Mouse (Mus musculus): ENCODE results near the gene Mndal. TPM values are rescaled to one million over a fixed set of nuclear protein-coding genes. Genes with fewer than 3 reads are reported as not detected.
"Not testable (repeated sequence)": the region's sequence is repeated elsewhere in the genome, so short reads cannot be mapped to it uniquely, and the experiment has no call there.

Gene Mndal
- total RNA-seq (2017), result 805 and 849 TPM in 2 replicates

DNA sequence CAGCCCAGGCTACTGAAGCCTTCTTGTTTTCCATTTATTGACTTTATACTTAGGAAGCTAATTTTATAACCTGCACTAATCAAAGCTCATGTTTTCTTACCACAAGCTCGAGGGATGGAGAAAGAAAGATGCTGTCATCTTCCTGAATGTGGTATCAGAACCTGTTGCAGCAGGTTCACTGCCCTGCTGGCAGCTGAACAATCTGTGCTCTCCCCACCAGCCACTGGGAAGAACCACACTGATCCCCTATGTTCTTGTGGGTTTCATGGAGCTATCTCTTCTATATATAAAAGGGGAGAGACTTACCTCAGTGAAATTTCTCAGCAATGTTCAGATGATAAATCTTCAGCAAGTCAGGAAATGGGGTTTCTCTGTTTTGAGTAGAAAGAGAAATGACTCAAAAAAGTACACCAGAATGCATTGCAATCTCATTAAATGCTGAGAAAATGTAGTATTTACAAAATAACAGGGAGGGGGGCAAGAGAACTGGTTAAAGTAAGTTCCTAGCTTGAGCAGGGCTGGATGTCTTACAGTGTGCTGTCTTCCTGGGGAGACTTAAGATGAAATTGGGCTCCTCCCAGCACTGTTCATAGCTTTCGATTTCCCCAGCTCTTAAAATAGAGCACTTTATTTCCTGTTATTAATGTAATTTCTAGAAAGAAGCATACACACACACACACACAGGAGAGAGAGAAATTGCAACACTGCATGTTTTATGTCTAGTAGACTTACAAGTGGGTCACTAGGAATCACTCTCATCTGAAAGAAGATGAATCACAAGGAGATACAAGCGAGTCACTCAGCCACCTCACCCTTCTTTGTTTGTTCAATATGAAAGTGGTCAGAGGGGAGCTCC lies at the start of gene Mndal, which contains the start of gene Ifi203:
Gene Mndal (minus strand): TSS at position 568 of the 856 bp plus-strand sequence.
Gene Ifi203 (minus strand): TSS at position 749 of the 856 bp plus-strand sequence.
- peak; percentile 47; the same call in 1 of the 2 replicates for ATAC-seq (ENCODE audit: extremely low read depth, insufficient number of reproducible peaks, low FRiP score, poor library complexity, severe bottlenecking)

DNA sequence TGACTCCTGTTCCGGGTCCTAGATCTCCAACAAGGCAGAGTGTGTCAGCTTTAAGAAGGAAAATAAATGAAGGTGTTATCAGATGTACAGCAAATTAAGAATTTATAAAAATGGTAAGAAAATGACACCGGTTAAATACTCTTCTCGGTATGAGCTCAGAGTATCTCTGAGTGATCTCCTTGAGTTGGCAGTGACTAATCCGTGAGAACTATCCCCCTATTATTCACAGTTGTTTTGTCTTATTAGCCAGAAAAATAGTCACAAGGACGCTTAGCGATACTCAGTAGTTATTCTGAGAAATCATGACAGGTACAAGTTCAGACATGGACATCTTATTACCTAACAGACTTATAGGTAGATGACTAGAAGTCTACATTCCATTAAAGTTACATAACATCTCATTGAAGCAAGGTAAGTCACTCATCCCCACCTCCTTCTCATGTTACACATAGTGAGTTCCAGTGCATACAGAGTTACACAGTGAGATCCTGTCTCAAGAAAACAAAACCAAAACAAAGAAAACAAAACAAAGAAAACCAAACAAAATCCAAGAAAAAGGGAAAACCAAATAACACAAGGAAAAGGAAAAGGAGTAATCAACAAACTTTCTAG lies 40.5 kb upstream of the Mndal start, which contains the start of gene Ifi202b:
Gene Ifi202b (minus strand): TSS at position 51 of the 612 bp plus-strand sequence.
- ATAC-seq (ENCODE audit: extremely low read depth, insufficient number of reproducible peaks, low FRiP score, poor library complexity, severe bottlenecking), result not testable (repeated sequence)

DNA sequence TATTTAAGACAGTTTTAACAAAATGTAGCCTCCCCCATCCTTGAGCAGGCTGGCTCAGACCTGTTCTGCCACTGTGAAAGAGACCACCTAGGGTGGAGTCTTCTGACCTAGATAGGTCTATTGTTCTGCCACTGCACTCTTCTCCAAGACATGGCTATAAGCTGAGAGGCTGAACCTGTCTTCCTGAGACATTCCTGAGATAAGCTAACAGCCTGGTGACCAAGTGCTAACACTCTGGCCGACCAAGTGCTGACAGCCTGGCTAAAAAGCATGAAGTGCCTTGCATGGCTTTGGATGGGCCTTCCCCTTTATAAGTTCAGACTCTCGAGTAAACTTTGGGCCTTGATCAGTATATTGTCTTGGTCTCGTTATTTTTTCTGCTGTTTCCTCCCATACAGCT lies 38.7 kb upstream of the Mndal start:
- ATAC-seq (ENCODE audit: extremely low read depth, insufficient number of reproducible peaks, low FRiP score, poor library complexity, severe bottlenecking), result not testable (repeated sequence)

DNA sequence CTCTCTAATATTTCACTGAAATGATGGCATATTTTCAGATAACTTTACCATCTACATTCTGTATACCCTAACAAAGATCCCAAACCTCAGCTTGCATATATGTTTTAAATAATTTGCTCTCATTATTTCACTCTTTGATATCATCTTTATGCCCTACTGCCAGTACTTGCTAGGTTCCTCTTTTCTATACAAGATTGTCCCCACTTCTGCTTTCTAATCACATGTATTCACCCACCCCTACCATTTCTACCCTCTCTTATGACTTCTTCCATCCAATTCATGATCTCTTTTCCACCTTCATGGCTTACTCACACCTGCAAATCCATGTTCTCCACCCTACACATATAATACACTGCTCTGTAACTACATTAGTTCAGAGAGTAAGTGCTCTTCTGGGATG lies 35.3 kb upstream of the Mndal start:
- peak; percentile 94; the same call in 1 of the 2 replicates for ATAC-seq (ENCODE audit: extremely low read depth, insufficient number of reproducible peaks, low FRiP score, poor library complexity, severe bottlenecking)

DNA sequence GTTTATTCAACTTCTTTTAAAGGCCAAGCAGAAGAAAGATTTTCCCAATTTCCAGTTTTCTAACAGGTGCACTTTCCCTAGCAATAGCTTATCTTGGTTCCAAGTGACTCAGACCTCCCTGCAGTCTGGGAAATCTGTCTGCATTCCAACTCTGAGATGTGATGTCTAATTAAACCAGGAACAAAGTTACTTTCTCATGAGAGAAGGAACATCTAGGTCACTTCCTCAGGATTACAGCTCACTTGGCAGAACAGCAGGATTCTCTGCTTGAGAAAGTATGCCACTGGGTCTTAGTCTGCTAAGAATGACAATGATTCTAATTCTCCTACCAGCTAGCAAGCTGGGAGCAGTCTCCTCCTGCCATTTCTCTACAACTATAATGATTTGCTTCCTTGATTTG lies 30.8 kb upstream of the Mndal start:
- ATAC-seq (ENCODE audit: extremely low read depth, insufficient number of reproducible peaks, low FRiP score, poor library complexity, severe bottlenecking), result no peak

DNA sequence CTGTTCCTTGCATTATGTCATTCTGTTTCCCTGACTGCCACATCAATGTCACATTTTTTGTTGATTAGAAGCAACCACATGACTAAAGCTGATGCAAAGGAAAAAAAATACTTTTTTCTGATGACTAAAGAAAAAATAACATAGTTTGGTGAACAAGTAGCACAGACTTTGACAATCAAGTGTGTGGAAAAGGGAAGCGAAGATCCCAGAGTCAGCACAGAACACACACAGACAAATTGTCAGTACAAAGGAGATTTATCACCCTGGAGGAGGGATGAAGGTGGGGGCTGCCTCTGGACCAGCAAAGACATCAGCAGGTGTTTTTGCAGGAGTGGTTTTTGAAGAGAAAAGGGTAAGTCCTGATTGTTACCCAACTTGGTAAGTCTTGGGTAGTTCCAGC lies 19.2 kb upstream of the Mndal start:
- not testable (repeated sequence) for ATAC-seq (ENCODE audit: extremely low read depth, insufficient number of reproducible peaks, low FRiP score, poor library complexity, severe bottlenecking)

DNA sequence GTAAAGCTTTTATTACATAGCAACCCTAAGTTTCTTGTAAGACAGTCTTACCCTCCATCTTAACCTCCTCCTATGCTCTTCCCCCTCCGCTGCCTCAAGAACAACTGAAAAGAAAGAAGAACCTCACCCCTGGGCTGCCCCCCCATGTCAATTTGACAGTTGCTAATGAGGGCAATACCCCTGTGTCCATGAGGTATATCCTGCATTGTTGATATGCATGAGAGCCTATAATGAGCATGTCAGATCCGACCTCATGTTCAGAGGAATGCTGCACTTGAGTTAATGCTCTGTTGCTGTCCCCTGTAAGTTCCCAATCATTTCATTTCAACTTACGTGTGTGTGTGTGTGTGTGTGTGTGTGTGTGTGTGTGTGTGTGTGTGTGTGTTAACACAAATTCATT lies 17.7 kb upstream of the Mndal start:
- 0 out of 2 replicates have a peak, but pooled peaks have one; percentile 36 for ATAC-seq (ENCODE audit: extremely low read depth, insufficient number of reproducible peaks, low FRiP score, poor library complexity, severe bottlenecking)

DNA sequence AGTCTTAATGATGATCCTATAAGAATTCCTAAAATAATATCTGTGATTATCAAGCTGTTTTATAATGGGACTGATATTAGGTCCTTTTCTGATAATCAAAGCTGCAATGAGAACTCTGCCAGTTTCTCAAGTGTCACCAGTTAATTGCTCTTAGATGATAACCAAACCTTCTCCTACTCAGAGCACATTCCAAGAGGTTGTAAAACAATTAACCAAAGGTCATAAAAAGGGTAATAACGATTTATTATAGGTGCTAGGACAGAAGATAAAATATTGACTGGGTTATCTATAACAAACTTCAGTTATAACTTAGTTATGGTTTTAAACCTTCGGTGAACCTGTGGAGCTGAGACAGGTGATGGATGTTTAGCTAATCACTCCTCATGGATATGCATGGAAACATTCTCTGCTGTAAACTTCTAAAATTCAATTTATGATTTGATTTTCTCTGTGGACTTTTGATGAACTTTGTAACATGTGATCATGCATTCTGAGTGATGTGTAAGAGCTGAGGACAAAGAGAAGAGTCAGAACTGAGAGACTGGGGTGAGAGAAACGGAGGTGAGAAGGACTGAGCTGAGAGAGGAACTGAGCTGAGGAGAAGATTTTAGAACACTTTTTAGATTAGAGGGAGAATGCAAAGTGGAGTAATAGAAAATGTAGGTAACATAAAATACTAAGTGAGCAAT lies 13.7 kb upstream of the Mndal start:
- not testable (repeated sequence) for ATAC-seq (ENCODE audit: extremely low read depth, insufficient number of reproducible peaks, low FRiP score, poor library complexity, severe bottlenecking)

DNA sequence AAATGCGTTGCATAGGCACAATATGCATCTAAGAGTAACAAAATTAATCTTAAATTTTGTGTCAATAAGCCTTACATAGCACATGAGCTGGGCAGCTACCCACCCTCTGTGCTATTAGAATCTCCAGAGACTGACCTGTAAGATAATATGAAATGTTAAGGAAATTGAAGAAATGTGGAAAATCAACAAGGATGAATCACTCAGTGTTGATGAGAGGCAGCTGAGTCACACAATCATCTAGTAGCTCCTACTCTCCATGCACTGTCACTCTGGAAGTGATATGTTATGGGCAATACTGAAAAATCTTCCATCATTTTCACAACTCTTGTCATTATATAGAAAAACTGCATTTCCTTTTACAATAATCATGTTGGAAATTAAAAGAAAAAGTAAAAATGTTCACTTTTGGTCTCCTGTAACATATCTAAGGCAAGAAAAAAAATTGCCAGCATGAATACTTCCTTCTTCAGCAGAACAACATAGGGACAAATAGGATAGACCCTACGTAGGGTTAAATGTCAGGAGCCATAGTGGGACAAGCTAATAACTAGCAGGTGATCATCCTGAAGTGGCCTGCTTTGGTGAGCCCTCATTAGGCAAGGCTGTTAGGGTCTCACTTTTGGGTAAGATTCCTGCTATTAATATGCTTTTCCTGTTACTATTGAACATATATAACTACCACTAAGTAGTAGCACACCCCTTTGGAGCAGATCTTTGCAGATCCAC lies 12.9 kb upstream of the Mndal start:
- no peak for ATAC-seq (ENCODE audit: extremely low read depth, insufficient number of reproducible peaks, low FRiP score, poor library complexity, severe bottlenecking)

DNA sequence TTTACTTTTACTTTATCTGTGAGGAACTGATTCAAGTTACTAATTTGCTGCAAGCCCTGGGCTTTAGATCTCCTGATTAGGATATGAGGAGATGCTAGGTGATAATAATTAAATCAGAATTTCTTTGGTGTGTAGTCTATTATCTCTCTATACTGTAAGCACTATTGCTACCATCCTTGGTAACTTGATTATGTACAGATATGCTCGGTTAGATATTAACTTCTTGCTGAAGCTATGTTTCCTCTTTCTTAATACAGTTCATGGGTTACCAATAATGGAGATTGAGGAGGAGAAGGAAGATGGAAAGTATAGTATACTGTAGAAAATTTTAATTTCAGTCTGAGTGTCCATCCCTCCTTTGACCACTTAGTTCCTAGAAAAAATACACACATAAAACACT lies 11.3 kb upstream of the Mndal start:
- no peak for ATAC-seq (ENCODE audit: extremely low read depth, insufficient number of reproducible peaks, low FRiP score, poor library complexity, severe bottlenecking)

DNA sequence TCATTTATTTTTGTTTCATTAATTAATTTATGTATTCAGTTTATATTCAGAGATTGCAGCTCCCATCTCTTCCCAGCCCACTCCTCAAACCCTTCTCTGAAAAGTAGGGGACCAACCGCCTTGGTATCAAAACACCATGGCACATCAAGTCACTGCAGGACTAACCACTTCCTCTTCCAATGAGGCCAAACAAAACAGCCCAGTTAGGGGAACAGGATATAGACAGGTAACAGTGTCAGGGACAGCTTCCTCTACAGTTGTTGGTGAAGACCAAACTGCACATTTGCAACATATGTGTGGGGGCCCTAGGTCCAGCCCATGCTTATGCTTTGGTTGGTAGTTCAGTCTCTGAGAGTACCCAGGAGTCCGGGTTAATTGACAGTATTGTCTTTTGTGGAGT lies 6.8 kb upstream of the Mndal start:
- peak; percentile 99 for ATAC-seq (ENCODE audit: extremely low read depth, insufficient number of reproducible peaks, low FRiP score, poor library complexity, severe bottlenecking)

DNA sequence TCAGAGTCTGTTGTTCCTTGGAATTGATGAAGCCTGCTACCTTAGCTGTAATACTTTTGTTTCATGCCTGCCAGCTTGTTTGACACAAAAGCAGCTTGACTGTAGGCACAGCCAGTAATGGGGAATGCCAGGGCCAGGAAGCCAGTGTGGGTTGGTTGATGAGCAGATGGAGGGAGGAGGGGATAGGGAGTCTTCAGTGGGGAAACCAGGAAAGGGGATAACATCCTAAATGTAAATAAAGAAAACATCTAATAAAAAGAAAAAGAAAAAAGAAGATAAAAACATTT lies 432 bp upstream of the Mndal start:
- ATAC-seq (ENCODE audit: extremely low read depth, insufficient number of reproducible peaks, low FRiP score, poor library complexity, severe bottlenecking), result not testable (repeated sequence)

DNA sequence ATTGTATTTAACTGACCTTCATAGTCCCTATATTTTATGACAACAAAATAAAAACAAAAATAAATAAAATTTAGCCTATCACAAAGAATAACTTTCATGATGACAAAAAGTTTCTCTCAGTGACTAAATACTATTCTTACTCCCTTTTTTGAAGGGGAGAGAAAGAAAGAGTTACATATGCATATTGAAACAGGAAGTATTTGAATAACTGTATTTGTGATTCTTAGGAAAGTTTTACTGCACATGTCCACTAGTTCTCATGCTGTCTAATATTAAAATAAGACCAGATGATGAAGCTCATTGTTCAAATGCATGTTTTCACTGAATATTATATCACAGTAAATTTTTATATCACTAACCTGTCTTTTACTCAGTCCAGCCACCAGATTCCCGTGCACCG lies 769 bp downstream of the Mndal start:
- peak; percentile 65; the same call in 1 of the 2 replicates for ATAC-seq (ENCODE audit: extremely low read depth, insufficient number of reproducible peaks, low FRiP score, poor library complexity, severe bottlenecking)

DNA sequence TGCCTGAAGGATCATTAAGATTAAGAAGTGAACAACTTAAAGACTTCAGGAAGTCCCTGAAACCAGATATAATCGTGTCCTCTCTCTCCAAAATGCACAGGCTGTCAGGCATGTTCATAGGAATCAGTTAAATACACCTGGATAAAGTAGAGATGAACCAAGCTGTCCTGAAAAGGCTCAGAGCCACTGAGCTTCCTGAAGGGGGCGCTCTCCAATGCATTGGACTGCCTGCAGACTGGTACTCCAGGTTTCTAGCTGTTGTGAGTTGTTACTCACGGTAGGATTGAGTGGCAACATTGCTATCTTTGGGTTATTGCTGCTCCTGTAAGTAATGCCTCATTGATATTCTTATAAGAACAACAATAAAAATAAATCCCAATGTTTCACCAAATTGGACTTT lies 23.0 kb downstream of the Mndal start:
- ATAC-seq (ENCODE audit: extremely low read depth, insufficient number of reproducible peaks, low FRiP score, poor library complexity, severe bottlenecking), result peak; percentile 63; the same call in 1 of the 2 replicates

DNA sequence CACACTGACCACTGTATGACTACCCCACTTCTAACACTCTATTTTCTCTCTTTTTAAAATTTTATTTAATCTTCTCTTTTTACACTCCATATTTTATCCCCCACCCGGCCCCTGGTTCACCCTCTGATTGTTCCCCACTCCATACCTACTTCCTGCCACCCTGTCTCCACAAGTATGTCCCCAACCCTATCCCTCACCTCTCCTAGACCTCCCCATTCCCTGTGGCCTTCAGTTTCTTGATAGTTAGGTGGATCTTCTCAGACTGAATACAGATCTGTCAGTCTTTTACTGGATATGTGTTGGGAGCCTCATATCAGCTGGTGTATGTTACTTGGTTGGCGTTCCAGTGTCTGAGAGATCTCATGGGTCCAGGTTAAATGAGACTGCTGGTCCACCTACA lies 27.7 kb downstream of the Mndal start:
- ATAC-seq (ENCODE audit: extremely low read depth, insufficient number of reproducible peaks, low FRiP score, poor library complexity, severe bottlenecking), result no peak

DNA sequence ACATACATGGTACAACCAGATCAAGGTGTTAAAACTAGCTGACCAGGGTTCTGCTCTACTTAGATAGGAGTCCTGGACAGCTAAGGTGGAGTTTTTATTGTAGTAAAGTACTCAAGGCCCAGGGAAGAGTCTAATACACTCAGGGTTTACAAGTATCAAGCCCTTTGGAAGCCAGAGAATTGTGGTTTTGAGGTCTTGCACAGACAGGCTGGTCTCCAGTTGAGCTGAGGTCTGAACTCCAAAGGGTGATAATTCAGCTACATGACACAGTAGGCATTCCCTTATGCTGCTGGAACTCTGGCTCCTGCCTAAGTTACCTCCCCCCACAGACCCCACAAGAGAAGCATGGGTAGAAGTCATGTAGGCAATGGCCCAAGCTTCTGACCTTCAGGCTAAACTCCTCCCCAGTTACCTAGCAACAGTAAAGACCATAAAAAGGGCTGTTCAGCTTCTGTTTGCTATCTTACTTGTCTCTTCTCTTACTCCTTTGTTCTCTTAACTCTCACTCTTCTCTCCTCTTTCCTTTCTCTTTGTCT lies 29.0 kb downstream of the Mndal start:
- ATAC-seq (ENCODE audit: extremely low read depth, insufficient number of reproducible peaks, low FRiP score, poor library complexity, severe bottlenecking), result not testable (repeated sequence)

DNA sequence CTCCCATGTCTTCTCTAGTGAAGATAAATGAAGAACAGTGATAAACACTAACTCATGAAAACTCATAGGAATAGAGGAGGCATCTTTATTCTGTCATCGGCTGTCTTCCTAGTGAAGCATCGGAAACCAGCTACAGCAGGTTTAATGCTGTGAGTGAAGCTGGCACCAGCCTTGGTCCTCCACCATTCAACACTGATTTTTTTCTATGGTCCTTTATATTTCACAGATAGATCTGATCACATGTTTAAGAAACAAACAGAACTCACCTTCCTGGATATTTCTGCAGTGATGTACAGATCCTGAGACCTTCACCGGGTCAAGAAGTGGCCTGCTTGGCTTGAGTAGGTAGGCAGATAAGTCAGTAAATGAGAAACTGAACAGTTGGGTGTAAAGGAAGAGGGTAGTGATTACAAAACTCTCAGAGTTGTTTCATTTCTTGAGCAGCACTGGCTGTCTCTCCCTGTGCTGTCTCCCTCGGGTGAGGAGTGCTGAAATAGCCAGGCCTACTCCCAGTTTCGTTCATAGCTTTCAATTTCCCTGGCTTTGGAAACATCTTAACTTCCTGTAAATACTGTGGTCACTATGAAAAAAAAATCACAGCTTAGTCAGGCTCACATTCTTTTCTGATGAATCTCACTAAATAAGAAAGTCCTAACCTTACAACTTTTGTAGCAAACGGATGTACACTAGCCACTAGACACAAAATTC lies 29.6 kb downstream of the Mndal start, which contains the start of gene Ifi211:
Gene Ifi211 (minus strand): TSS at position 499 of the 708 bp plus-strand sequence.
- ATAC-seq (ENCODE audit: extremely low read depth, insufficient number of reproducible peaks, low FRiP score, poor library complexity, severe bottlenecking), result peak; percentile 36; the same call in 1 of the 2 replicates

DNA sequence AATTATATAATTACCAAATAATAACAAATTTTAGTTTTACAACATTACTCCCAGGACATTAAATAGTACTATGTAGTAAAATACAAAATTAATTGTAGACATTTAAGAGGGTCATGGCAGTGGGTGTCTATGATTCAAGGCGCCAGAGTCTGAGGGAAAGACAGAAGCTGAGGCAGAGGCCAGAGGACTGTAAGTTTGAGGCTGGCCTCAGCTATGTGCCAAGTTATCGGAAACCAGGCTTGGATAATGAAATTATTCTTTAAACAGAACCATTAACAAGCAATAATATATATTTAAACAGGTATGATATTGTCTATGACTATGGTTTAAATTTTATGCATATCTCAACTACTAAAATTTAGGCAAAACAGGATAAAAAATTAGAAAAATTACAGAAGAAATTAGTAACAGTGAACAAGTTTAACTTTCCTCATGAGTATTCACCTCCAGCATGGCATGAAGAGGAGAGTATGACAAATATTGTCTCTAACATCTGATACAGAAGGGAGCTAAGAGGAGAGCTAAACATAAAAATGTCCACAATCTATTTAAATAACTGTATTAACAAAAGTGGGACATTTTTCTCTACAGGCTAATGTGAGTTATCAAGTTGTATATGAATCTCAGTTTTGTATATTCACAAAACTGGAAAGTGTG lies 30.4 kb downstream of the Mndal start:
- no peak for ATAC-seq (ENCODE audit: extremely low read depth, insufficient number of reproducible peaks, low FRiP score, poor library complexity, severe bottlenecking)
